Mouse (Mus musculus): ENCODE data around the gene Olfr510. TPM values are rescaled to one million over a fixed set of nuclear protein-coding genes. Genes with fewer than 3 reads are reported as not detected.
"Not testable (repeated sequence)": the region's sequence is repeated elsewhere in the genome, so short reads cannot be mapped to it uniquely, and the experiment has no call there.

Gene Olfr510
- polyA plus RNA-seq (2015; fragmentation: Nextera tagmentation; extraction: Ambion mirVana) = not detected in 2 replicates

DNA sequence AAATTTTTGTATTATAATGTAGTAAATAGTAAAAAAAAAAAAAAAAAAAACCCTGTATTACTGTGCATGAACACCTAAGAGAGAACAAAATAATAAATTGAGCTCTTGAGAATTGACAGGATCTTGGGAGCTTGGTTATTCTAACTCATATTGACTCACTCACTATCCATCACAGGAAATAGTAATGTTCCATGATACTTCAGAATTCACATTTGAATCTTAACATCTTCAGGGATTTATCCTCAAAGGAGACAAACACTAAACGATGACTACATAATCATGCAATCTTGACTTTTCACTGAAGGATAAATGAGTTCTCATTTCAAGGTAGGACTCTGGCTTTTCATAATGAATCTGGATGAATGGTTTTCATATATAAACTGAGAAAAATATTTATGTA, at the start of gene Olfr510:
Olfr510 (plus strand) TSS at position 301 of the 400 bp plus-strand sequence.
- Histone ChIP-seq H3K4me1 (no peaks in the 10 kb centered on the region), H3K27me3 (no peaks in the 10 kb centered on the region), H3K27ac (no peak within 1 kb of the TSS), H3K9me3 (no peaks in the 10 kb centered on the region), H3K4me2 (no peak within 1 kb of the TSS), H3K36me3 (no peaks in the 10 kb centered on the region), H3K4me3 (no peak within 1 kb of the TSS), H3K9ac (no peak within 1 kb of the TSS)
- 81% methylated on average over 1 of the region's 1 CpGs for WGBS
- no peak for ATAC-seq (ENCODE audit: insufficient number of reproducible peaks, insufficient read depth, low FRiP score, low TSS enrichment, low read depth)

DNA sequence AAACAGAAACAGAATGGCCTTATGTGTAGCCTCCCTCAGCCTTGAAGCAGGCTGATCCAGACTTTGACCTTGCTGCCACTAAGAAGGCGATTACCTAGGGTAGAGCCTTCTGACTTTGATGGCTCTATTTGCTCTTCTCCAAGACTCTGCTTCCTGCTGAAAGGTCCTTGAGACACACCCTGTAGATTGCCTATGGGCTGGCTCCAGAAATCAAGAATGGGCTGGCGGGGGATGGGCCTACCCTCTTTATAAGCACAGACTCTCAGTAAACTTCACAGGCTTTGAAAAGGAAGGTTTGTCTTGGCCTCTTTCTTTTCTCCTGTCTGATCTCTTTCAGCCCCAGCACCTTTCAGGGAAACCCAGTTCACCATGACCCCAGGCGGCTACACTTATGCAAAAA, 49.4 kb upstream of the Olfr510 start:
- not testable (repeated sequence) for ATAC-seq (ENCODE audit: insufficient number of reproducible peaks, insufficient read depth, low FRiP score, low TSS enrichment, low read depth); H3K36me3 ChIP-seq; H3K27me3 ChIP-seq; H3K4me2 ChIP-seq; H3K9ac ChIP-seq; H3K4me3 ChIP-seq; H3K27ac ChIP-seq; H3K9me3 ChIP-seq; H3K4me1 ChIP-seq
- 51% methylated on average over 3 of the region's 3 CpGs for WGBS

DNA sequence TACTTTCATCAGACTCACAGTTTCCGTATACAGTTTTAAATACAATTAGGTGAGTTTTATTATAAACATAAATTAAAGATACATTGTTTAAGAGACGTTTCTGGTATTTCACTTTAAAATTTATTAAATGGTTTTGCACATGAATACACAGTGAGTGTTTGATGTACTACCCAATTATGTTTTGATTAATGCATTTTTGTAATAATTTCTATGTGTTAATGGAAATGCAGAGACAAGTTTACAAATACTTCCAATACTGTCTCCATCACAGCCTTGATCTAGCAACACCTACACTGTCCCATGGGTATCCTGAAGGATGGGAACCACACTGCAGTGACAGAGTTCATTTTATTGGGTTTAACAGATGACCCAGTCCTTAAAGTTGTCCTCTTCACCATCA, 44.7 kb upstream of the Olfr510 start, which contains the start of gene Olfr507:
Olfr507 (plus strand) TSS at position 301 of the 400 bp plus-strand sequence.
- no peak for ATAC-seq (ENCODE audit: insufficient number of reproducible peaks, insufficient read depth, low FRiP score, low TSS enrichment, low read depth)

GRCm38 (mm10) chr7:108629694-108630093, 36.5 kb upstream of the Olfr510 start, which contains the start of gene Olfr508:
Olfr508 (plus strand) TSS chr7:108629994.
- Histone ChIP-seq H3K4me1 (no peaks in the 10 kb centered on the region), H3K36me3 (no peaks in the 10 kb centered on the region), H3K4me3 (no peak within 1 kb of the TSS), H3K9ac (no peak within 1 kb of the TSS), H3K27me3 (no peaks in the 10 kb centered on the region), H3K27ac (no peak within 1 kb of the TSS), H3K9me3 (no peaks in the 10 kb centered on the region), H3K4me2 (no peak within 1 kb of the TSS)
- WGBS = 80% methylated on average over 3 of the region's 3 CpGs
- no peak for ATAC-seq (ENCODE audit: insufficient number of reproducible peaks, insufficient read depth, low FRiP score, low TSS enrichment, low read depth)

More for the DNA sequence above, 44.7 kb upstream of the Olfr510 start, which contains the start of gene Olfr507:
- no peaks in the 10 kb centered on the region for H3K9me3 ChIP-seq
- WGBS = 79% methylated on average over 2 of the region's 2 CpGs
- H3K9ac ChIP-seq = no peak within 1 kb of the TSS
- H3K27me3 ChIP-seq = no peaks in the 10 kb centered on the region
- H3K4me2 ChIP-seq = no peak within 1 kb of the TSS
- H3K36me3 ChIP-seq = no peaks in the 10 kb centered on the region
- no peak within 1 kb of the TSS for H3K27ac ChIP-seq
- H3K4me1 ChIP-seq = no peaks in the 10 kb centered on the region
- no peak within 1 kb of the TSS for H3K4me3 ChIP-seq

- Histone ChIP-seq H3K27me3 (no peaks in the 10 kb centered on the region), H3K27ac (no peak within 1 kb of the TSS), H3K4me3 (no peak within 1 kb of the TSS), H3K9me3 (no peaks in the 10 kb centered on the region), H3K36me3 (no peaks in the 10 kb centered on the region), H3K9ac (no peak within 1 kb of the TSS), H3K4me1 (no peaks in the 10 kb centered on the region), H3K4me2 (no peak within 1 kb of the TSS)
- ATAC-seq (ENCODE audit: insufficient number of reproducible peaks, insufficient read depth, low FRiP score, low TSS enrichment, low read depth) = no peak
These were observed 14.4 kb upstream of the Olfr510 start, which contains the start of gene Olfr509 for GRCm38 (mm10) chr7:108651806-108652205. Olfr509 (minus strand) TSS chr7:108651906.

DNA sequence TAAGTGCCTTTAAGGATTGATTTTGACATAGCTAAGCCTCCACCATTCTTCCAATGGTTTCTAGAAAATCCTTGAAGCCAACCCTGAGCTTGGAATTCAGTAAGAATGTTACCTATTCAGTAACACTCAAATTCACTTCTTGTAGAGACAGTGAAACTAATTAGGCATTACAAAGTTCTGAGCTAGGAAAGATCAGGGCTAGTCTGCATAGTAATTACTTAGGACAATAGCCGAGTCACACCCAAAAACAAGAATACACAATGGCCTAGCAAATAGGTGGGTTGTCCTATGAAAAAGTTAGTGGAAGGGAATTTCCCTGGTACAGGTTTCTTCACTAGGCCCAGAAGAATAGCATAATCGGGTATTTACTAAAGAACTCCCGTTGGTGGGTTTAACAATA, 3.8 kb upstream of the Olfr510 start:
- H3K27ac ChIP-seq = no peak overlapping the region
- ATAC-seq (ENCODE audit: insufficient number of reproducible peaks, insufficient read depth, low FRiP score, low TSS enrichment, low read depth) = no peak
- H3K27me3 ChIP-seq = no peaks in the 10 kb centered on the region
- no peak overlapping the region for H3K4me3 ChIP-seq
- H3K9ac ChIP-seq = no peak overlapping the region
- 85% methylated on average over 3 of the region's 3 CpGs for WGBS
- H3K9me3 ChIP-seq = no peaks in the 10 kb centered on the region
- H3K36me3 ChIP-seq = no peaks in the 10 kb centered on the region
- no peak overlapping the region for H3K4me2 ChIP-seq
- no peaks in the 10 kb centered on the region for H3K4me1 ChIP-seq

- H3K36me3 ChIP-seq = no peaks in the 10 kb centered on the region
- WGBS = 62% methylated on average over 1 of the region's 1 CpGs
- H3K4me3 ChIP-seq = no peak overlapping the region
- ATAC-seq (ENCODE audit: insufficient number of reproducible peaks, insufficient read depth, low FRiP score, low TSS enrichment, low read depth) = no peak
- H3K27me3 ChIP-seq = no peaks in the 10 kb centered on the region
- no peak overlapping the region for H3K27ac ChIP-seq
- H3K4me2 ChIP-seq = no peak overlapping the region
- no peaks in the 10 kb centered on the region for H3K4me1 ChIP-seq
- H3K9ac ChIP-seq = no peak overlapping the region
- H3K9me3 ChIP-seq = no peaks in the 10 kb centered on the region
These were observed 4.8 kb downstream of the Olfr510 start for GRCm38 (mm10) chr7:108671058-108671457.

GRCm38 (mm10) chr7:108678886-108679285, 12.7 kb downstream of the Olfr510 start:
- Histone ChIP-seq H3K27me3 (no peaks in the 10 kb centered on the region), H3K9ac (no peak overlapping the region), H3K4me1 (no peaks in the 10 kb centered on the region), H3K4me2 (no peak overlapping the region), H3K9me3 (0 out of 2 replicates have a peak, but pooled peaks cover 3% of the 10 kb centered on the region), H3K36me3 (no peaks in the 10 kb centered on the region), H3K4me3 (no peak overlapping the region), H3K27ac (no peak overlapping the region)
- WGBS = 80% methylated on average over 4 of the region's 4 CpGs
- ATAC-seq (ENCODE audit: insufficient number of reproducible peaks, insufficient read depth, low FRiP score, low TSS enrichment, low read depth) = no peak

GRCm38 (mm10) chr7:108713020-108713419, 46.8 kb downstream of the Olfr510 start, which contains the start of gene Olfr512:
Olfr512 (plus strand) TSS chr7:108713320.
- no peak within 1 kb of the TSS for H3K4me3 ChIP-seq
- H3K27me3 ChIP-seq = no peaks in the 10 kb centered on the region
- H3K9ac ChIP-seq = no peak within 1 kb of the TSS
- no peaks in the 10 kb centered on the region for H3K36me3 ChIP-seq
- no peak within 1 kb of the TSS for H3K4me2 ChIP-seq
- no peak within 1 kb of the TSS for H3K27ac ChIP-seq
- no peaks in the 10 kb centered on the region for H3K4me1 ChIP-seq
- H3K9me3 ChIP-seq = no peaks in the 10 kb centered on the region
- no peak for ATAC-seq (ENCODE audit: insufficient number of reproducible peaks, insufficient read depth, low FRiP score, low TSS enrichment, low read depth)

Other genes starting within 250 kb of the Olfr510 start
- not detected in 2 replicates for gene Olfr497, start 246.0 kb upstream of the Olfr510 start, polyA plus RNA-seq (2015; fragmentation: Nextera tagmentation; extraction: Ambion mirVana)
- 0.11 TPM in 1 of 2 replicates, not detected in the other for gene Olfr498, start 201.1 kb upstream of the Olfr510 start, polyA plus RNA-seq (2015; fragmentation: Nextera tagmentation; extraction: Ambion mirVana)
- gene Olfr502, start 141.4 kb upstream of the Olfr510 start, polyA plus RNA-seq (2015; fragmentation: Nextera tagmentation; extraction: Ambion mirVana) = 0.17 TPM in 1 of 2 replicates, not detected in the other
- not detected in 2 replicates for gene Olfr503, start 121.9 kb upstream of the Olfr510 start, polyA plus RNA-seq (2015; fragmentation: Nextera tagmentation; extraction: Ambion mirVana)
- gene Olfr504, start 100.6 kb upstream of the Olfr510 start, polyA plus RNA-seq (2015; fragmentation: Nextera tagmentation; extraction: Ambion mirVana) = not detected in 2 replicates
- not detected in 2 replicates for gene Olfr506, start 55.6 kb upstream of the Olfr510 start, polyA plus RNA-seq (2015; fragmentation: Nextera tagmentation; extraction: Ambion mirVana)
- gene Olfr507, start 44.6 kb upstream of the Olfr510 start, polyA plus RNA-seq (2015; fragmentation: Nextera tagmentation; extraction: Ambion mirVana) = not detected in 2 replicates
- not detected in 2 replicates for gene Olfr508, start 36.4 kb upstream of the Olfr510 start, polyA plus RNA-seq (2015; fragmentation: Nextera tagmentation; extraction: Ambion mirVana)
- gene Olfr509, start 14.5 kb upstream of the Olfr510 start, polyA plus RNA-seq (2015; fragmentation: Nextera tagmentation; extraction: Ambion mirVana) = 0.06 and 0.25 TPM in 2 replicates
- not detected in 2 replicates for gene Olfr512, start 46.9 kb downstream of the Olfr510 start, polyA plus RNA-seq (2015; fragmentation: Nextera tagmentation; extraction: Ambion mirVana)
- not detected in 2 replicates for gene Olfr513, start 84.6 kb downstream of the Olfr510 start, polyA plus RNA-seq (2015; fragmentation: Nextera tagmentation; extraction: Ambion mirVana)
- gene Olfr514, start 159.6 kb downstream of the Olfr510 start, polyA plus RNA-seq (2015; fragmentation: Nextera tagmentation; extraction: Ambion mirVana) = not detected in 2 replicates
- gene Olfr516, start 184.1 kb downstream of the Olfr510 start, polyA plus RNA-seq (2015; fragmentation: Nextera tagmentation; extraction: Ambion mirVana) = not detected in 2 replicates
- not detected in 2 replicates for gene Olfr517, start 206.0 kb downstream of the Olfr510 start, polyA plus RNA-seq (2015; fragmentation: Nextera tagmentation; extraction: Ambion mirVana)
- gene Olfr518, start 218.6 kb downstream of the Olfr510 start, polyA plus RNA-seq (2015; fragmentation: Nextera tagmentation; extraction: Ambion mirVana) = not detected in 2 replicates
- not detected in 2 replicates for gene Olfr519, start 228.0 kb downstream of the Olfr510 start, polyA plus RNA-seq (2015; fragmentation: Nextera tagmentation; extraction: Ambion mirVana)

Measured in embryonic facial prominence, embryonic 13.5 days (tissue).